Mouse (Mus musculus): ENCODE results near the gene Kdelr3.

The Kdelr3 gene

GRCm38 (mm10) chr15:79575543-79576222 lies 59.5 kb downstream of the Kdelr3 start:
- no peak for DNase-seq

- DNase-seq: no peak
These were observed 60.7 kb downstream of the Kdelr3 start for GRCm38 (mm10) chr15:79576947-79577346.

All from lung, postnatal 4 days (tissue).